Mouse (Mus musculus) mouse trophoblast stem cell (cell line): ENCODE results near the gene Atmin.

Experiments used
- in situ Hi-C, 2 experiments: fragments of 300-500 bp; cut with MseI, MboI; formaldehyde crosslinking; loops; 2 replicates in 1 of 2; 3 replicates in 1 of 2; pipeline ENCODE4 v1.15.1; 2025

The Atmin gene

GRCm38 (mm10) chr8:116943161-116943554 lies at the start of gene Atmin:
Gene Atmin (plus strand): TSS chr8:116943393.
- in situ Hi-C loops, result no loop called here

DNA sequence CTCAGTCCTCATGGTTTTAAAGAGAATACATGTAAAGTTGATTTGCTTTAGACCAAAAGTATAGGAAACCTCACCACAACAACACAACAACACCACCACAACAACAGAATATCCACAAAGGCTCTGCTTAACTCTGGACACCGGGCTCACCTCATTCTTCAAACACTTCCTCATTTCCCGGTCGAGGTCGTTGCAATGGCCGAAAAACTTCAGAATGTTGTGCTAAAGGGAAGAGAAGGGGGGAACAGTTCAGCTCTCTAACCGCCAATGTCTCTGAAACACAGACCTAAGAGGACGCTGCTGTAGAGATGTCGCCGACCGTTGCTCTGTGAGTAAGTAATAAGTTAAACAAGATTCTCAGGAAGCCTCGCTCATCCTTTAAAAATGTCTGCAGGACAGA lies 49.3 kb upstream of the Atmin start:
- in situ Hi-C loops, result no loop called here

DNA sequence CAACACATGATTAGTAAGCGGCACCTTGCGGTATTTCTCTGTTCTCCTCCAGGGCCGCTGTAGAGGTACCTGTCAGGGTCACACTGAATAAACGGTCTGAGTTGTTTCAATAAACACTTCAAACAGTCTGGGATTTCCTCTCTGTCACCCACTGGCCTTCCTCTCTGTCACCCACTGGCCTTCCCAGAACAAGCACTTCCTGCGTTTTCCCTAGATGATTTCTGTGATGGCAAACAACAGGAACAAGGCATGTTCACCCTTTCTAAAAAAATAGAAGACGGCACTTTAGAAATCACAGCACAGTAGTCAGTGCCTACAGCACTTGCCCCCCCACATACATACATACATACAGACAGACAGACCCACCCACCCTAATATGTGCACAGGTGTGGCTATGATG lies 47.7 kb upstream of the Atmin start:
- in situ Hi-C loops, result no loop called here

DNA sequence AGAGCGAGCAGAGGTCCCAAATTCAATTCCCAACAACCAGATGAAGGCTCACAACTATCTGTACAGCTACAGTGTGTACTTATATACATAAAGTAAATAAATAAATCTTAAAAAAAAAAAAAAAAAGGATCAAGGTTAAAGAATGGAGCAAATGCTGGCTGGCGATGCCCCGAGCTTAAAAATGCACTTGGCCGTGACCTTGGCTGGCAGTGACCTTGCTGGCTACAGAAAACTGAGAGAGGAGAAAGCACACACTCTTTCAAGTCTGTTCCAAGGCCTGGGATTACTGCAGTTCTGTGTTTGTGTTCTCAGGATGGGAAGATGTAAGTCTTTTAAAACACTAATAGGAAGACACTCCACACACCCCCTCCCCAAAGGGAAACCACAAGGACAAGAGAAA lies 38.5 kb upstream of the Atmin start:
- in situ Hi-C loops, result no loop called here

DNA sequence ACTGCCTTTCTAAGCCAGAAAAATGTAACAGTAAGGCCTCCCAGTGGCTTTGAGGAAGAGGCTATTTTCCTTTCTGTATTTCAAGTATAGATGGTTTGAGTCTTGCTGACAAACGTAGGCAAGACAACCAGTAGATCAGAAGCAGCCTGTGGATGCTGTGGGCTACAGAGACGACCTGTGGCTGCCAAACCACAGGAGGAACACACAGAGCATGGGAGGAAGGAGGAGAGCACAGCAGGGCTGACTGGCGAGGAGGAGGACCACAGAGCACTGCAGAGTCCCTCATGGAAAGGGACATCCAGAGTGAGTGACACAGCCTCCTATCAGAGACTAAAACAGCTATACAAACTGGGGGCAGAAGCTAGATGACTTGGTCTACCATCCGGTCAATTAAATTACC lies 37.9 kb upstream of the Atmin start:
- in situ Hi-C loops, result no loop called here

DNA sequence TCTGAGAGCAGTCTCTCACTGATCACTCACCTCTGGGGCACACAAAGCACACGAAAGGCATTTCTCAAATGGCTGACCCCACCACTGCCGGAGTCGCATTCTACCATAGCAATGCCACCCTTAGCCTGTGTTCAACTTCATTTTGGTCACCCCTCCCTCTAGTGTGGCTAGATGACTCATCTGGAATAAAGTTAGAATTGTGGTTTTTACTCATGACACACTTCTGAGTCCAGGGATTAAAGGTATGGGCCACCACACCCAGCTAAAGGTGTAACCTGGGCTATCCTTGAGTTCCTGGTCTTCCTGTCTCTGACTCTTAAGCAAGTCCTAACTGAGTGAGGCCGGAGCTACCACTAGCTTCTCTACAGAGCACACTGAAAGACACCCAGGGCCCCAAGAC lies 37.4 kb upstream of the Atmin start:
- in situ Hi-C loops, result no loop called here

GRCm38 (mm10) chr8:116921005-116921336 lies 22.2 kb upstream of the Atmin start:
- in situ Hi-C loops, result loop anchor here in 1 of 2 experiments (5.0 kb wide), 1 partner anchor 39 kb away; no protein-coding TSS in a partner anchor

- in situ Hi-C loops, result loop anchor here in 1 of 2 experiments (5.0 kb wide), 1 partner anchor 39 kb away; no protein-coding TSS in a partner anchor
Observed at GRCm38 (mm10) chr8:116921337-116922059, 21.7 kb upstream of the Atmin start, which contains the start of the genes Cmc2 and Cenpn. Gene Cmc2 (minus strand): TSS chr8:116921455. Gene Cenpn (plus strand): TSS chr8:116921730.

- in situ Hi-C loops, result loop anchor here in 1 of 2 experiments (5.0 kb wide), 1 partner anchor 40 kb away; no protein-coding TSS in a partner anchor
Observed at GRCm38 (mm10) chr8:116922060-116922757, 21.0 kb upstream of the Atmin start.

DNA sequence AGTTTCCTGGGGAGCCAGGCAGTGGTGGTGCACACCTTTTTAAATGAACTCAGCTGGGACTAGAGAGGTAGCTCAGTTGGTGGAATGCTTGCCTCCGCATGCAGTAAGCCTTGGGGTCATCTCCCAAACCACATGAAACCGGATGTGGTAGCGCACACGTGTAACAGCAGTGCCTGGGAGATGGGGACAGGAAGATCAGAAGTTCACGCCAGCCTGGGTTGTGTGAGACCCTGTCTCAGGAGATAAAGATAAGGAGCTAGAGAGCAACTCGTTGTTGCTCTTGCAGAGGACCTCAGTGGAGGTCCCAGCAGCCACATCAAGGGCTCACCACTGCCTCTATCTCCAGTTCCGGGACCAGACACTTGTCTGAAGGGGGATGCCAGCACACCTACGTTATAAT lies 19.7 kb upstream of the Atmin start:
- in situ Hi-C loops, result loop anchor here in 1 of 2 experiments (5.0 kb wide), 1 partner anchor 41 kb away; no protein-coding TSS in a partner anchor

DNA sequence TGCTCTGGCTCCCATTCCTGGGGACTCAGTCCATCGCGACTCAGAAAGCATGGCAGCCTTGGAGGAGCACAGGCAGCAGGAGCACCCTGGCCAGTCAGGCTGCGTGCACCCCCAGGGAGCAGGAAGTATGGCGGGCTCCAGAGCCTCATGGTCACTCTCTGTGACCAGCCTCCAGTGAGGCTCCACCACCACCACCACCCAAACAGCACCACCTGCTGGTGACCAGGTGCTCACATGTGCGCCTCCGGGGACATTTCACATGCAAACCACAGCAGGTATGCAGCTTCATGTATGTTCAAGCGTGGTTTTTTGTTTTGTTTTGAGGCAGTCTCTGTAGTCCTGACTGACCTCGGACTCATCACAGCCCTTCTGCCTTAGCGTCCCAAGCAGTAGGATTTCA lies 15.3 kb upstream of the Atmin start:
- in situ Hi-C loops, result no loop called here

DNA sequence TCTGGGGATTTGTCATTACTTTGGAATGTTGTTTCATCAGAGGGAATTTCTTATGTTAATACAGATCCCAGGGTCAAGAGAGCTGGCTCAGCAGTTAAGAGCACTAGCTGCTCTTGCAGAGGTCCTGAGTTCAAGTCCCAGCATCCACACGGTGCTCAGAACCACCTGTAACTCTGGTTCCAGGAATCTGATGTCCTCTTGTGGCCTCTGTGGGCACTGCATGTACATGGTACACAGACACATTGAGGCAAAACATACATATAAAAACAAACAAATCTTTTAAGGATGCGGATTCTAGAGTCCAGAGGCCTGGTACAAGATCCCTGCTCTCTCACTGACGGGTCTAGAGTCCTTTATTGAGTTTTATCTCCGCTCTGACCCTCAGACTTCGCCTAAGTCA lies 14.6 kb upstream of the Atmin start:
- in situ Hi-C loops, result no loop called here

DNA sequence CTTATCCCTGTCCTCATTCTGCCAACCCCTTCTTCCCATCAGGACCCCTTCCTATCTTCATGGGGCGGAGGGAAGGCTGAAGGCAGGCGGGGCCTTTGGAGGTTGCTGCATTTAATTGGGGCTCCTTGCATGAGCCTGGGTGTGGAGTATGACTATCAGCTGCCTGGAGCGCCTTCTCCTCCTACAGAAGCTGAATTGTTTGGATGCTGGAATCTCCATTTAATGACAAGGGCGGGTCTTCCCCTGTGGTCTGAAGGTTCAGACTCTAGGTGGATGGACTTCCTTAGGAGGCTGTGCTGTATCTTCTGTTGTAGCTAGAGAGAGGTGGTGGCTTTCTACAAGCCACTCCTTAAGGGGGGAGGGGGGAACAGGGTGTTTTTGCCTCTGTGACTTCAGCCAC lies 8.2 kb upstream of the Atmin start:
- in situ Hi-C loops, result no loop called here

GRCm38 (mm10) chr8:116935506-116935905 lies 7.7 kb upstream of the Atmin start:
- in situ Hi-C loops, result no loop called here

GRCm38 (mm10) chr8:116942284-116943058 lies 722 bp upstream of the Atmin start:
- in situ Hi-C loops, result no loop called here

GRCm38 (mm10) chr8:116943555-116944384 lies 577 bp downstream of the Atmin start:
- in situ Hi-C loops, result no loop called here

- in situ Hi-C loops, result no loop called here
Observed at GRCm38 (mm10) chr8:116944385-116944696, 1.1 kb downstream of the Atmin start.

DNA sequence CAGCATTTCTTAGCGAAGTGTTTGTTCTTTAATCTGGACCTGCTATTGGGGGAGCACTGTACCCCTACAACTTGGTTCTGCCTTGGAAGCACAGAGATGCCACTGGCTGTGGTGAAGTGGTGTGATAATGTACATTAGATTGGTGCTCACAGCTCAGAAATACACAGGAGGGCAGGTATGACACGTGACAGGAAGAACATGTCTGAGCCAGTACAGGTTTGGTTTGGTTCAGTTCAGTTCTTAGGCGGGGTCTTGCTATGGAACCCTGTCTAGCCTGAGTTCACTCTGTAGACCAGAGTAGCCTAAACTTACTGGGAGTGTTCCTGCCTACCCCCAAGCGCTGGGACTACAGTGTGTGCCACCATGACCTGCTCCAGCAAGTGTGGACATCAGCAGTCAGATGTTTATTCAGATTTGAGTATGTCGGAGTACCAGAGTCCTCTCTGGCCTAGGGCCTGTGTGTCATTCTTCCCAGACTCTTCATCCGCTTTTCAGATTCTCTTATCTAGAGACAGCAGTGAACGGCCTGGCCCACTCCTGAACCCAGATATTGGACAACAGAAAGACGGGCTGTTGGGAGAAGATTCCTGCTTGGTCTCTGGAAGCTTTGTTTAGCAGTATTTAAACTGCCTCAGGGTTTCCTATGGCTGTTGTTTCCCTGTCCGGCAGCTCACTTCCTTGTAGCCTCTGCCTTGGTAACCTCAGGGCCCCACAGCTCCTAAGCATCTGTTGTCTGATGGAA lies 2.1 kb downstream of the Atmin start:
- in situ Hi-C loops, result no loop called here

DNA sequence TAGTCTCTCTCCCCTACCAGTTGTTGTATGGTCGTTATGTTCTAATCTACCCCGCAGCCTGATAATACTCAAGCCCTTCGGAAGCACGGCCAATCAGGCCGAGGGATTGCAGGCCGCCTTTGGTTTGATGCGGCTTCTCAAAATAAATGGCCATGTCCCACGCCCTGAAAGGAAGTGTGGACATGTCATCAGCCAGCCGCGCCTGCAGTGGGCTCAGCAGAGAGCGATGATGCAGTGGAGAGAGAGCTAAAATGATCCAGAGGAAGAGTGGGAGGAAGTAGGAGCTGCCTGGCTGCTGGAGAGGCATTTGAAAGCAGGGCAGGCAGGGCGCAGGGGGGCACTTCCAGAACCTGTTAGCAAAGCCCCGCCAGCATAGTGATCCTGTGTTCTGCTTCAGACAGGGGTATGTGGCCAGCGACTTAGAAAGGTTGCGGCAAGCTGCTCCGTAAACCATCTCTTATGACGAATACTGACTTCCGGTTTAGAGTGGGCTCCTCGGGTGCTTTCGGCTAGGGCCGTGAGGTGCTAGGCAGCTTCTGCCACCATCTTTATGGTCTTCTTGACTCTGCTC lies 3.2 kb downstream of the Atmin start:
- in situ Hi-C loops, result no loop called here

- in situ Hi-C loops, result no loop called here
Observed at GRCm38 (mm10) chr8:116946851-116947250, 3.7 kb downstream of the Atmin start.
